Mouse (Mus musculus) brain, embryonic 14.5 days (tissue): ENCODE measurements around the gene Akap9.

Source experiments
- CTCF ChIP-seq: fragments of 200-500 bp; IDR thresholded peaks from 2 replicates; pipeline ENCODE4 v1.5.1; 2012; ENCODE audit warnings: inconsistent platforms, mild to moderate bottlenecking, moderate library complexity, borderline replicate concordance; ENCODE audit not compliant: insufficient read depth, insufficient read length; ENCODE audit errors: extremely low read depth
- POLR2A ChIP-seq: fragments of 200-500 bp; IDR thresholded peaks from 2 replicates; pipeline ENCODE4 v1.6.1; 2012; ENCODE audit warnings: mild to moderate bottlenecking, inconsistent platforms, borderline replicate concordance; ENCODE audit not compliant: poor library complexity, insufficient read depth, insufficient read length, severe bottlenecking; ENCODE audit errors: extremely low read depth

DNA sequence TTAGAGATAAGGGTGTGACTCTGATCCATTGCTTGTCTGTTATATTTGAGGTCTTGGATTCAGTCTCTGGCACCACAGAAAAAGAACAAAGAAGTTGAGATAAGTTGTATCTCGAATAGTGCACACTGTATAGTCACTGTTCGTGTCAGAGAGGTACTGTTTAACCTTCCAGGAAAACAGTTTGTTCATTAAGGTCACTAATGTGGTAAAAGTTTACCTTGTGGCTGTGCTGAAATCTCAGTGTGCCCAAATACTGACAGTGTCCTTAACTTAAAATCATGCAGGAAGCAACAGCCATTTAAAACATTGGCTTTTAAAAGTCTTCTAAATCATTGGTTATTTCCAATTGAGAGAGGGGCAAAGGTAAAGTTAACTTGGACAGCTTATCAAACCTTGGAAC is 43.1 kb downstream of the Akap9 start:
- TF ChIP-seq POLR2A (no peak), CTCF (no peak)
